Mouse (Mus musculus) gastrocnemius, adult 8-10 months (tissue): ENCODE data around the gene Mlip. TPM values are rescaled to one million over a fixed set of nuclear protein-coding genes. Genes with fewer than 3 reads are reported as not detected.
A peak's percentile ranks its signal among the peaks of the same experiment; 100 is the strongest.

Experiments
- DNase-seq, 2 experiments: peaks; one replicate each; pipeline ENCODE4 v3.0.0; 2022; ENCODE audit warnings: low spot score in 2 of 2
- total RNA-seq, 4 experiments: library from RNA; stranded (reverse); gene quantifications; 2 replicates each; pipeline ENCODE4 v1.2.4; 2022

Mlip gene
- total RNA-seq, 4 experiments from 2014 or later, result 83.4 to 114 (median 97.6) TPM

DNA sequence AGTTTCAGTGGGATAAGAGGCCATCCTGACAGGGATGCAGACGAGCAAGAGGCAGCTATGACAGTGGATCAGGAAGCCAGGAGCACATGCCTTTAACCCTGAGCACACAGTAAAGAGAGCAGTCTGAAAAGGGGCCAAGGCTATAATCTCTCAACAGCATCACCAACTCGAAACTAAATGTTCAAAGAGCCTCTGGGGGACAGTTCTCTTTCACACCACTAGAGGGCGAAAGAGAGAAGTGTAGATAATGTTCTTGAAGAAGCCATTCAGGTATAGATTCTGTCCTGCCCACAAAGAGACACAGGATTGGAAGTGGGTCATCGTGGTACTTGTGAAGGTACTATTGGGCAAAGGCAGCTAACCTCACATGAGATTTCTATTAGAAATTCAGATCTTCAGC, 1.2 kb upstream of the Mlip start:
- DNase-seq, result no peak

DNA sequence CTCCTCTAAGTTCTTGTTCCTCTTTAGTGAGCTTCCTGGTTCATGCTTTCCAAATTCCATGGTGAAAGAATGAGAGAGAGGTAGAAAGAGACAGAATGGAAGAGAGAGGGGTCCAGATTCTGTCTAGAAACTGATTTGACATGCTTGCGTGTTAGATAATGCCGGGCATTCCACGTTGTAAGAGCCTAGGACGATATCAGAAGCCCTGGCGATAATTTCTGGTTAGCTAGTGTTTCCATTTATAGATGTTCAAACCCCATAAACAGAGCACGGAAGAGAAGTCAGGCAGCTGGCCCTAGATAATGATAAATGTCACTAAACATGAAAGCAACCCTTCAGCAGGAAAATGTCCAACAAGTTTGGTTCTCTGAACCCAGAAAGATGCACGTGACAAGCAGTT, 5.1 kb downstream of the Mlip start:
- peak in 1 of 2 experiments; percentile 13 for DNase-seq

DNA sequence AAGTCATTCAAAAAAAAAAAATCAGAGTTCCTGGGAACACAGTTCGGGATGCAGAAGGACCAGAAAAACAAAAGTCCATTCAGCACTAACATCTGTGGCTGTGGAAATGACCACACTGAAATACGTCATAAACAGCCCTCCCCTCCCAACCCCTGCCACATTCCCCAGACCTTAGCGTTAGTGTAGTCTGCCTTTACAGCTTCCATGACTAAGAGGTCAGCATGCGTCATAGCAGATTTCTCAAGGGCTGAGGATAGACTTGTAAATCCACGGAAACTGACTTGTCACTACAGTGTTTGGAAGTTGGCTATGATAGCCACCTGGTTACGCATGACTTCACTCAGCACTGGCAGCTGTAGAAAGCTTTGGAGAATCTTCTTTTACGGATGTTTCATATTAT, 8.5 kb downstream of the Mlip start:
- DNase-seq, result no peak

DNA sequence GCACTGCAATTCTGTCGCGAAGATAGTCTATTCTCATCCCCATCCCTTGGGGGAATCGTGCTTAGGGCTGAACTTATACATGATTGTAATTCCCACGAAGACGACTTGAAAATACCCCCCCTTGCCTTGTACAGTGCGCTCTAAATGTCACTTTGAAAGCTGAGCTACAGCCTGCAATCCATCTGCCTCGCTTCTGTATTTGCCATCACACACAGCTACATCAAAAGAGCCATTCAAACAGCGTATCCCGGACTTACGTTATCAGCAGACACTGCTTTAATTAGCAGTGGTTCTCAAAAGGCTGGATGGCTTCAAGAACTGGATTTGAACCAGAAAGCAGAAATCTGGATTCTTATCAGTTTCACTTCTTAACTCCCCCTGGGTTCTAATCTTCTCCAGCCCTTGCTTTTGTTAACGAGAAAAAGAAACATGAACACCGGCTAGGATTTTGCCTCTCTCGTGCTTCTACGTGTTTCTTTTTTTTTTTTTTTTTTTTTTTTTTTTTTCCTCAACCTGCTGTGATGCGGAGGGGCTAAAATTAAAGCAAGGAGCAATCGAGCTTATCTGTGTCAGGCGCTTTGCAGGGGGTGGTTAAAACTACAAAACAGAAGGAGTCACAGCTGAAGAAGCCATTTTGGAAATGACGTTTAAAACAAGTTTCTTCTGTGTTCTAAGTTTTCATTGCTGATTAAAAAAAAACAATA, 12.5 kb downstream of the Mlip start:
- DNase-seq, result no peak

DNA sequence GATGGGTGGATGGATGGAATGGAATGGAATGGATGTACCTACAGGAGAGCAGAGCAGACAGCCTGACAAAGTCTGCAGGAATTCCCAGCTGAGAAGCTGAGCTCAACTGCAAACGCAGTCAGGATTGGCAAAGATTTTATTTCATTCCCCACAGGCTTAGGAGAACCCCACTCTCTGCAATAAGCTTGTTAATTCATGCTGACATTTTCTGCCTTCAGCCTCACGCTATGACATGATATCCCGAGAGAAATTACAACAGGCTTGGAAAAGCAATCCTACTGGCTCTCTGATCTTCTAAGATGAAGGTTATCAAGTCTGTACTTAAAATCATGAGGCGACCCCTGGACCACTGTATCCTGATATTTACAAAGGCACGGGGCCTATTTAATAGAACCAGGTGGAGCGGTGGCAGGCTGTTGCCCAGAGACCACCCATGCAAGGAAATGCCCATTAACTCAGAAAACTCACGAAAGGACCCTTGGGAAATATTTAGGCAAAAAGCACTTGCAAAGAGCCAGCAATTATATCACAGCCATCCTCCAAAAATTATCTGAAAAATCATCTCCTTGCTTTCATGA, 13.1 kb downstream of the Mlip start:
- no peak for DNase-seq

DNA sequence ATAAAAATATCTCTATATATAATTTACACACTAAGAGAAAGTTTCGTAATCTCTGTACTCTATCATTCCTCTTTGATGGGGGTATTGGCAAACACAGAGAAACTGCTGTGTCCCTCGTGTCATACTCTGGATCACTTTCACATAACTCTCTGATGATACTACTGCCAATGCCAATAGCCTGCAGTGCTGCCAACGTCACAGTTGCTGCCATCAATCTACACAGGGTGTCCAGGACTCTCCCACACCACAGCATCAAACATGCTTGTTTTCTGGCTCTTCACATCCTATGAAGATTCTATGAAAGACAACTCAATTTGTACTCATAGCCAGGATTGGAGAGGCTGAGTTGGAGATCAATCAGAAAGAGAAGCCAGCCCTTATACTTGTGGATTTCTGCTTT, 17.4 kb downstream of the Mlip start:
- peak; percentile 61 to 77 for DNase-seq

DNA sequence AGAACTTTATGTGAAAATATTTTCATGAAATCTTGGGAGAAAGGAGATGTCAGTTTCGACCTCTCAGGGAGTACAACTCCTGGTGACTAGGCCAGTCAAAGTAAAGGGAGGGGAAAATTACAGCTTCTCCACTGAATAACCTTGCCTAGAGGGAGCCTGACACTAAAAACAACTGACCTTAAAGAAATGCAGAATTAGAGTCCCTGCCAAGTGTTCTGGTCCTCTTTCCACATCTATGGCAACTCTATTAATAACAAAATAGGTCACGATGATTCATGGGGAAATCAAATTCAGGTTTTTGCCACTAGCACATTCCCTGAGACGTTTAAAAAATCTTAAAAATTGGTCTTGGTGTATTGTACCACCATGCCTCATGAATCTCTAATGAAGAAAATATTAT, 34.4 kb downstream of the Mlip start:
- DNase-seq, result no peak

DNA sequence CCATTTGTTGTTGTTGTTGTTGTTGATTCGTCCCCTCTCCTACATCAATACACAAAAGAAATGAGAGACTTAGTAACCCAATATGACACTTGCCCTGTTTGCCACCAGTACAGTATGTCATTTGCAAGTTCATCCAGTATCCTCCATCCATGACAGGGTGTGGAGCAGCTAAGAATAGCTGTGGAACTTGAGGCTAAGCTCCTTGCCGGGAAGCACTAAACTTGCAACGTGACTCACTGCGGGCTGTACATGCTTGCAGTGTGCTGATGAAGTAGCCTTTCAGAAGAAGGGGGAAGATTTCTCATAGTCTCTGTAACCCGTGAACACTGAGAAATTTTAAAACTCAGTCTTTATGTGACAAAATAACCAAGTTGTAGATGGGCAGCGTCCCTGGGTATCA, 42.2 kb downstream of the Mlip start:
- peak; percentile 40 to 47 for DNase-seq

DNA sequence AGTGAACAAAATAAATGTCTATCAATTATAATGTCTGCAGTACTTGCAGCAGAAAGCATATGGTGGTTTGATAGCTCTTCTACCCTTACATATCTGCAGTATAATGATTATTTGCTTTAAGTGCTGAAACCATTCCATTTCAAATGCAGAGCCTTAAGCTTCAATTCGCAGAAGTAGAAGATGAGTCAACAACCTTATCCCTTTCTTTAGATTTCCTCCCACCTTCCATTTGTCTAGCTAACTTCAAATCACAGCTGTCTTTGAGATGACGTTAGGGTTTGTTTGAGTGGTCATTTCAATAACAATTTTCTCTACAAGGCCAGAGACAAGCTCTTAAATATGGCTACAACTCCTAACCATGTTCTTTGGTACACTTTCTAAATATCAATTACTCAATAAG, 47.4 kb downstream of the Mlip start:
- DNase-seq, result no peak

DNA sequence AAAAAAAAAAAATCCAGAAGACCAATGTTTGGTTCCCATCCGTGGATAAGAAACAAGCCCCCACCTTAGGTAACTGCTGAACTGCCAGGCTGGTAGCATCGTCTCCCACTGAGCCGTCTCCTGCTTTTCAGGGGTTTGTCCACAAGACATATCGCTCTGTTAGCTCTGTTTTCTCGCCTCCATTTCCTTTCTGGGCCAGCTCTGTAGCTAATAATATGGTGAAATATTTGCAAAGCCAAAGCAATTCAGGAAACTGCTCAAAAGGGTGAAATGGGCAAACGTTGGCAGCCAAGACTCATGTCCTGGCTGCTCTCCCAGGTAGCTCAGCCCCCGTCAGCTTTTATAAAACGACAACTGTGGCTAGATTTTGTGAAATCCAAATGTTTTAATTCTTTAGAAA, 50.4 kb downstream of the Mlip start:
- DNase-seq, result no peak

DNA sequence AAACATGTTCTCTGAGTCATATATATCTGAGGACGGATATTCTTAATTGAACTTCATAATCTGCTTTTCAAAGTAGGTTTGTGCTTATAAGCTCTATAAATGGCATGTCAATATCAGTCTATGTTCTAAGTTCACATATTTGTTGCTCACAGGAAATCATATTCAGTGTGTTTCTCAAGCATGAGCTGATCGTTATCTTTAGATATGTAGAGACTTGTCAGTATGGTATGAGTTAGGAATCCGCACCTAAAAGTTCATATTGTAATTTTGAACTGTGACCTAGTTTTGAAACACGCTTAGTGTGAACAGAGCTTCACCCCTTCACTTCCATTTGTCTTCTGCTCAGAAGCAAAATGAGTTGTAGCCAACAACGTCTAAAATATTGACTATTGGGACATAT, 64.8 kb downstream of the Mlip start:
- no peak for DNase-seq

DNA sequence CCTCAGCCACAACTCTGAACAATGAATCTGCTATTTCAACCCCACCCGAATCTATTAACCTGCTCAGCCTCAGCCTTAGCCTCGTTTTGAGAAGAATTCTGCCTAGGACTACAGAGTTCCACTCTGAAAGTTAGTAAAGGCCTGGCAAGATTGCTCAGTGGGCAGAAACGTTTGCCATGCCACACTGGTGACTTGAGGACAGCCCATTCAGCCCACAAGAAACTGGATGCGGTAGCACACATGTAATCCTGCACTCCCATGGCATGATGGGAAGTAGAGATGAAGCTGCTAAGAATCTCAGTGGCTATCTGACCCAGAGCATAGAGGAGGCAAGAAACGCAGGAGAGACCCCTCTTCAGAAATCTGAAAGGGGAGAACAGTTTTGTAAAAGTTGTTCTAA, 73.4 kb downstream of the Mlip start:
- DNase-seq, result peak; percentile 13 to 15

DNA sequence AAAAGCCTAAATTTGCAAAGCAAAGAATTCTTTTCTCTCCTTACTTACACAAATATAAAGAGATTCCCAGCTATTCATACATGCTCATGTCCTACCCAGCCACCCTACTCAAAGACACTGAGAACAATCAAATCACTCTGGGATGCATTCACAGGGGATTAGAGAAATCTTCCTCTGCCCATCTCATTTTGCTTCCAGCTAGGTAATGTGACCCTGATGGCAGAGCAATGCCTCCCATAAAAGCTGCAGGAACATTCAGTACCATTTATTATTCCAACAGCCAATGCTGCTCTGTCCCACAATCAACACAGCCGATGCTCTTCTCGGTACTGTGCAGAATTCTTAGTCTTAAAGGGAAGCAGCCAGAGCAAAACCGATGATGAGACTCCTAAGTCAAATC, 74.7 kb downstream of the Mlip start:
- peak; percentile 28 to 34 for DNase-seq

DNA sequence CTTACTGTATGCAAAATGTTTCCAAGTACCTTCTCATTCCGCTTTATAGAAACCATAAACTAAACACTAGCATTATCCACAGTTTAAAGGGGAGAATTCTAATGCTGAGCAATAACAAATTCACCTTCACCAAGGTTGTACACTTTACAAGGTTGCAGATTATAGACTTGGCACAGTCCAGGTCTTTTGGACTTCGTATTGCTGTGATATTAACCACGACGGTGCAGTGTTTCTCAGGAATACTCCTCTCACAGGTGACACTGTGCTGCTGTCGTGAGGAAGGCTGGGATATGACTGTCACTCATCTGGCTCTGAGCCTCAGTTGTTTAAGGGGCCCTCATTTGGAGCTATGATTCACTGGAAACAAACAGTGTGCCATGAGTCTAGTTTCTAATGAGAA, 75.5 kb downstream of the Mlip start:
- no peak for DNase-seq

DNA sequence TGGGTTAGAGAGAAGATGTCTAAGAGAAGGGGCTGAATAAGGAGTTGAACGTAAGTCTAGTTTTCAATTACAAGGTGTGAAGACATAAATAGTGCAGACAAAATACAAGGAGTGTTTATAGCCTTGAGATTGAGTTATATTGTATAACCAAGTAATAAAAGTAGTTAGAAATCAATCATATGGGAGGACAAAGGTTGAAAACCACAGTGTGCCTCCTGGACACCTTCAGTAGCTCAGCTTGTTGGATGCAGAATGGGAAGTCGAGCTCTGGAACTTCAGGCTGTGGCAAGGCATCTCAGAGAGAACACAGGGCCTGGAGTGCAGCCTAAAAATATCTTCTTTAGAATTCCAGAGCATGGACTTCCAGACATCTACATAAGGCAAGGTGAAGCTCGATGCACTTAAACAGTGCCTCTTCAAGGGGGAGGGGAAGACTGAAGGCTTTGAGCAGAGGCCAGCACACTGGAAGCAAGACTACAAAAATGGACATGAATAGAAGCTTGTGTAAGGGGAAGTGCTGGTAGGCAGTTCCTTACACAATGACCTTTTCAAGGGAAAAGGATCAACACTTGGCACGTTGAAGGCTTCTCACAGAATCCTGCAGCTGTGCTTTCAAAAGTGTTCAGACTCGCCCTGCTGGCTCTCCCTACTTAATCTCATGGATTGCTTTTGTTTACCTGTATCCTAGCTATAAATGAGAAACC, 76.2 kb downstream of the Mlip start:
- DNase-seq, result peak; percentile 4 to 30

DNA sequence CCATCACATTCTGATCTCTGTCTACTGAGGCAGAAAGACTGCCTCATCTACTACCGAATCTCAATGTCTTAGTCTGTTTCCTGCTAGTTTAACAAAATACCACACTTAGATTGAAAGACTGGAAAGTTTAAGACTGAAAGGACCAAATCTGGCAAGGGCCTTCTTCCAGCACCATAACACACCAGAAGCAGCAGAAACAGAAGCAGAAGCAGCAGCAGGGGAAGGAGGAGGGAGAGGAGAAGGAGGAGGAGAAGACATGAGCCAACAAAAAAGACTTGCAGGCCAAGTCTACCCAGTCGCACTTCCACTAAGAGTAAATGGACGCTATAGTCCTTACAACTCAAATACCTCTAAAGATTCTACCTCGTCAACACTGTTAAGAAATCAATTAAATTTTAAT, 80.0 kb downstream of the Mlip start:
- DNase-seq, result no peak

DNA sequence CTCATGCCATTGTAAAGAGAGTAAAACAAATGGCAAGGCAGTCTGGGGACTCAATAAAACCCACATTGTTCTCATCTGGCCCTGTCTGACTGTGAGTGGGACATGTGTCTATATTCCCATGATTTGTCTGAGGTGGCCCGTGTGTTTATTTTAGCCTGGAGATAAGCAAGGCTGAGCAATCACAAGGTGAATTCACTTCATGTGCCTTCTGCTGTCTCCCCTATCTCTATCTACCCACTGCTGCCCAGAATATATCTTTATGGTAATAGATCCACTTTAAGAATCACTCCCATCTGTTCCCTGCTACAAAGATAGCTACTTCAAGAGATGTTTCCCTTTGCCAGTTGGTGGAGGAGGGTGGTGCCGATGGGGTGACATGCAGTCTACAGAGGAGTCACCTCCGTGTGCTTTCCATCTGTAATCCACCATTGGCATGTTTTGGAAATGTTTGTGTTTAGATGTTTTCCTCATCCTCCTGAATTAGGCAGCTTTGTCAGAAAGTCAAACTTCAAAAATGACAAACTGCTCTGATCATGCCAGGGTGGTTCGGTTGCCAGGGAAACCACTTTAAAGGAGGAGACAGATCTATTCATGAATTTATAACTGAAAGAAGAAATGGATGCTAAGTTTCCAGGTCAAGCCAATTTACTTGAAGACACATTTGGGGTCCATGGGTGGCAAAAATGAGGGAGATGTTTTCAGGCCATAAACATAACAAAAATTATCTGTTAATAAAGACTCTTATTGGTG, 87.3 kb downstream of the Mlip start:
- no peak for DNase-seq

DNA sequence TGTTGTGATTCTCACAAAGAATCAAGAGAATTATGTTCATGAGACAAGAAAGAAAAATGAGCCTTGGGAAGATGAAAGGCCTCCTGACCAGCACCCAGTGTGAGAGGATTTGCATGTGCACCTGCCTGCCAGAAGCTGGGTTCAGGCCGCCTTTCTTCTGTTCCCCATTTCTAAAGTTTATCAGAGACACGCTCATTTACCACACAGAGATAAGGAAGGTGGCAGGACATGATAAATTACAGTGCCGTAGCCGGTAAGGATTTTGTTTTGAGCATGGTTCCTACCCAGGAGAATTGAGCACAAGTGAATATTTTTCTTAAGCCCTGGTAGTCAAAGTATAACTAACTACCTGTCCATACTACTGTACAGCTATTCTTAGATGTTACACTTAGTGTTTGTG, 93.7 kb downstream of the Mlip start:
- no peak for DNase-seq

DNA sequence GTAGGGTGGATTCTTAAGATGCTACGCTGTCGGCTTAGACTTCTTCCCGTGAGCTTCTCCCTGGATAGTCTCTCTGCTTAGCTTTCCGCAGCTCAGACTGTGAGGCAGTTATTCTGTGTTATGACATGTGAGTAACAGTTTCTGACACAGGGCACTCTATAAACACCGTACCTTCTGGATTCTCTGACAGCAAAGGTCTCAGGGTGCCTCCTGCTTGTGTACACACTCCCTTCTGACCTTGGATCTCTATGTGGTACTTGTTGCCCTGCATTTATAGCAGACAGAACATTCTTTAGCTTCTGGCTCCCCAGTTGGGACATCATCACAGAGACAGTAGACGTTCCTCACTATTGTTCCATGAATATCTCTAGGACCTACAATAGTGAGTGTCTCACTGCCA, 94.5 kb downstream of the Mlip start:
- no peak for DNase-seq

DNA sequence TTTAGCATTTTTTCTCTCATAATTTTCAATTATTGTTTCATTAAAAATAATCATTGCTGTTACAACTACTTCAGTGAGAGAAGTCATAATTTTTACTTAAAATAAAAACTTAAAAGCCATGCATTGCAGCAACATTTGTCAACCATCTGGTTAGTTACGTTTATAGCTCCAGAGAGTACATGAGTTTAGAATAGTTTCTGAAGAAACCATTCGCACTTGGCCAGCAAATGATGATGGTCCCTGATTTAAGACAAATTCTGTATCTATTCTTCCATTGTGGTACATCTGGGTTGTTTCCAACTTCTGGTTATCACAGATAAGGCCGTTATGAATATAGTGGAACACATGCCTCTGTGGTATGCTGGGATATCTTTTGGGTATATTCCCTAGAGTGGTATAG, 98.3 kb downstream of the Mlip start:
- no peak for DNase-seq

DNA sequence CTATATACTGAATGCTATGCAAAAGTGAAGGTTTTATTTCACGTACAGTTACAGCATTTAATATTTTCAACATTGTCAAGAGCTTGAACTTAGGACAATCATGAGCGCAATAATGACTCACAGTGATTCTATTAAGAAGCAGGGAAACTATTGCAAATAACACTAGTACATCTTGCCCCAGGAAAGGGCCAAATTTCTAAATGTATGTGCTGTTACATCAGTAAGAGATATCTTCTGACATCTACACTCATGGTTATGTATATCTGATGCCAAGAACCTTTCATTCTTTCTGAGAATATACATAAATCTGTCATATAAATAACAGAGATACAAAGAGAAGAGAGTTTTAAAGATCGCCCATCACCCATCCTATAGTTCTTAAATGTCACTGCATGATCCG, 100.0 kb downstream of the Mlip start:
- no peak for DNase-seq

DNA sequence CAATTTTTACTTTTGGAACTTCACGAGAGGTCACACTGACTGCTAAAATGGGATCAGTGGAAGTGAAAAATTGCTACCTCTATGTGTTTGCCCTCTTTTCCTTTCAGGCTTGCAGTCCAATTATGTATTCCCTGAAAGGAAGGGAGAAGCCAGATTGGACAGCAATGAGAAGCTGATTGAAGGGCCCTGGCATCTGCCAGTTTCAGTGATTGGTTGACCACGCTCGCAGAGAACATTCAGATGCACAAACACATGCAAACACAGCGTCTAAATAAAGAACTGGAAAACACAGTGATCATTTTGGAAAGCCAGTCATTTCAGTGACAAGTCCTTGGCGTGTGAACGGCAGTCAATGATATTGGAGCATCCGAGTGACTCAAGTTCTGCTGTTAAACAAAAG, 100.6 kb downstream of the Mlip start:
- DNase-seq, result peak in 1 of 2 experiments; percentile 28
